Mouse (Mus musculus) limb, embryonic 11.5 days (tissue): ENCODE results near the gene Rpusd3. TPM values are rescaled to one million over a fixed set of nuclear protein-coding genes. Genes with fewer than 3 reads are reported as not detected.

Experiments used
- ATAC-seq: fragments of 200-750 bp; cut with Nextera tagmentation; 2 replicates; pipeline ENCODE4 v1.8.0; 2017; ENCODE audit warnings: low read depth; ENCODE audit not compliant: insufficient number of reproducible peaks, low FRiP score, low TSS enrichment
- DNase-seq: peaks from one replicate; pipeline ENCODE4 v3.0.0-alpha.2; 2015; ENCODE audit warnings: low spot score
- H3K27ac ChIP-seq: fragments of 300-500 bp; sonication (generic); replicated peaks from 2 replicates; pipeline ENCODE4 v1.5.1; 2014; ENCODE audit warnings: low read depth, mild to moderate bottlenecking, low read length
- H3K27me3 ChIP-seq: fragments of 300-500 bp; sonication (generic); 2 replicates; pipeline ENCODE4 v1.6.1; 2014; ENCODE audit warnings: mild to moderate bottlenecking, low read length, mixed read lengths; ENCODE audit not compliant: control insufficient read depth, insufficient read depth
- H3K36me3 ChIP-seq: fragments of 300-500 bp; sonication (generic); 2 replicates; pipeline ENCODE4 v1.6.1; 2014; ENCODE audit warnings: mild to moderate bottlenecking, low read length, moderate library complexity, mixed read lengths; ENCODE audit not compliant: control insufficient read depth, insufficient read depth
- H3K4me1 ChIP-seq: fragments of 300-500 bp; sonication (generic); 2 replicates; pipeline ENCODE4 v1.6.1; 2014; ENCODE audit warnings: low read length, mixed read lengths; ENCODE audit not compliant: control insufficient read depth, insufficient read depth
- H3K4me2 ChIP-seq: fragments of 300-500 bp; sonication (generic); 2 replicates; pipeline ENCODE4 v1.6.1; 2014; ENCODE audit warnings: low read depth, mild to moderate bottlenecking, moderate library complexity; ENCODE audit not compliant: severe bottlenecking
- H3K4me3 ChIP-seq: fragments of 300-500 bp; sonication (generic); 2 replicates; pipeline ENCODE4 v1.5.1; 2014; ENCODE audit warnings: low read depth, low read length
- H3K9ac ChIP-seq: fragments of 300-500 bp; sonication (generic); 2 replicates; pipeline ENCODE4 v1.6.1; 2014; ENCODE audit warnings: mild to moderate bottlenecking, low read length
- H3K9me3 ChIP-seq: fragments of 300-500 bp; sonication (generic); 2 replicates; pipeline ENCODE4 v1.6.1; 2016; ENCODE audit warnings: low read length; ENCODE audit not compliant: control insufficient read depth
- WGBS: fragments of 180-500 bp; shearing (Covaris S2); extraction: QIAGEN DNeasy Blood & Tissue Kit; methylation state at CpG from one replicate; pipeline ENCODE4 v1.1.7; 2014; 5-methylcytosine and 5-hydroxymethylcytosine counted together
- polyA plus RNA-seq: library from polyadenylated mRNA; unstranded; fragments of >200 nt; fragmentation: Nextera tagmentation; extraction: Ambion mirVana; gene quantifications from 2 replicates; pipeline ENCODE4 v1.2.1, GENCODE M21; 2014

Rpusd3 gene
- polyA plus RNA-seq, 1 experiment from 2014 or later: 39.0 TPM

- Histone ChIP-seq H3K4me1 (no peaks in the 10 kb centered on the region), H3K9ac (no peak overlapping the region), H3K27me3 (no peaks in the 10 kb centered on the region), H3K36me3 (no peaks in the 10 kb centered on the region), H3K4me3 (no peak overlapping the region), H3K27ac (no peak overlapping the region), H3K4me2 (no peak overlapping the region), H3K9me3 (no peaks in the 10 kb centered on the region)
- DNase-seq (no peak), ATAC-seq (no peak)
- 89% methylated on average over 4 of the region's 4 CpGs for WGBS
Measured at GRCm38 (mm10) chr6:113426696-113427095, 7.6 kb upstream of the Rpusd3 start.

GRCm38 (mm10) chr6:113424187-113424586 is 5.0 kb upstream of the Rpusd3 start:
- Histone ChIP-seq H3K9ac (no peak overlapping the region), H3K4me3 (no peak overlapping the region), H3K36me3 (no peaks in the 10 kb centered on the region), H3K27ac (no peak overlapping the region), H3K4me1 (no peaks in the 10 kb centered on the region), H3K4me2 (no peak overlapping the region), H3K27me3 (no peaks in the 10 kb centered on the region), H3K9me3 (no peaks in the 10 kb centered on the region)
- no peak for DNase-seq
- no peak for ATAC-seq
- 85% methylated on average over 7 of the region's 7 CpGs for WGBS

- no peak for ATAC-seq
- 90% methylated on average over 4 of the region's 4 CpGs for WGBS
- Histone ChIP-seq H3K4me3 (no peak overlapping the region), H3K4me2 (no peak overlapping the region), H3K9ac (no peak overlapping the region), H3K4me1 (peaks cover 5% of the 10 kb centered on the region; the same call in 1 of the 2 replicates), H3K36me3 (no peaks in the 10 kb centered on the region), H3K27me3 (no peaks in the 10 kb centered on the region), H3K27ac (no peak overlapping the region), H3K9me3 (no peaks in the 10 kb centered on the region)
- DNase-seq: no peak
Measured at GRCm38 (mm10) chr6:113423000-113423399, 3.9 kb upstream of the Rpusd3 start.

GRCm38 (mm10) chr6:113418441-113419198 is 520 bp downstream of the Rpusd3 start:
- Histone ChIP-seq H3K4me3 (peak overlapping the region; percentile 64), H3K27me3 (no peaks in the 10 kb centered on the region), H3K9ac (peak overlapping the region; percentile 84), H3K4me2 (peak overlapping the region; percentile 96), H3K9me3 (no peaks in the 10 kb centered on the region), H3K36me3 (peaks cover 3% of the 10 kb centered on the region; the same call in 1 of the 2 replicates), H3K4me1 (peaks cover 7% of the 10 kb centered on the region; the same call in 1 of the 2 replicates), H3K27ac (no peak overlapping the region; the same call in 1 of the 2 replicates)
- 15% methylated on average over 16 of the region's 16 CpGs for WGBS
- no peak for DNase-seq
- ATAC-seq: peak; percentile 32

- Histone ChIP-seq H3K9ac (no peak overlapping the region), H3K9me3 (no peaks in the 10 kb centered on the region), H3K4me1 (peaks cover 7% of the 10 kb centered on the region; the same call in 1 of the 2 replicates), H3K36me3 (peaks cover 3% of the 10 kb centered on the region; the same call in 1 of the 2 replicates), H3K4me3 (no peak overlapping the region), H3K27ac (no peak overlapping the region), H3K27me3 (no peaks in the 10 kb centered on the region), H3K4me2 (no peak overlapping the region)
- ATAC-seq (no peak), DNase-seq (no peak)
- 86% methylated on average over 5 of the region's 5 CpGs for WGBS
Measured at GRCm38 (mm10) chr6:113416416-113416815, 2.7 kb downstream of the Rpusd3 start.

GRCm38 (mm10) chr6:113410001-113410400 is 9.1 kb downstream of the Rpusd3 start:
- 64% methylated on average over 1 of the region's 1 CpGs for WGBS

GRCm38 (mm10) chr6:113406683-113407082 is 12.5 kb downstream of the Rpusd3 start:
- no peaks in the 10 kb centered on the region for H3K9me3 ChIP-seq
- no peak overlapping the region for H3K27ac ChIP-seq
- peaks cover 3% of the 10 kb centered on the region; the same call in 1 of the 2 replicates for H3K36me3 ChIP-seq
- 74% methylated on average over 9 of the region's 9 CpGs for whole genome bisulfite sequencing
- no peak for ATAC-seq
- no peaks in the 10 kb centered on the region for H3K4me1 ChIP-seq
- no peak overlapping the region for H3K9ac ChIP-seq
- DNase-seq: no peak
- H3K27me3 ChIP-seq: no peaks in the 10 kb centered on the region
- no peak overlapping the region for H3K4me2 ChIP-seq
- no peak overlapping the region for H3K4me3 ChIP-seq

More at GRCm38 (mm10) chr6:113410001-113410400, 9.1 kb downstream of the Rpusd3 start:
- Histone ChIP-seq H3K9ac (no peak overlapping the region), H3K27me3 (no peaks in the 10 kb centered on the region), H3K36me3 (peaks cover 6% of the 10 kb centered on the region; the same call in 1 of the 2 replicates), H3K9me3 (no peaks in the 10 kb centered on the region), H3K4me2 (no peak overlapping the region), H3K4me1 (no peaks in the 10 kb centered on the region), H3K4me3 (no peak overlapping the region), H3K27ac (no peak overlapping the region)
- ATAC-seq (no peak), DNase-seq (no peak)

- Histone ChIP-seq H3K4me3 (no peak overlapping the region), H3K9ac (no peak overlapping the region), H3K4me2 (no peak overlapping the region), H3K27ac (no peak overlapping the region), H3K27me3 (no peaks in the 10 kb centered on the region), H3K9me3 (no peaks in the 10 kb centered on the region), H3K36me3 (peaks cover 3% of the 10 kb centered on the region; the same call in 1 of the 2 replicates), H3K4me1 (no peaks in the 10 kb centered on the region)
- ATAC-seq: no peak
- WGBS: 87% methylated on average over 6 of the region's 6 CpGs
- DNase-seq: no peak
Measured at GRCm38 (mm10) chr6:113405483-113405882, 13.7 kb downstream of the Rpusd3 start.
